Mouse (Mus musculus) induced T-regulatory cell, adult 2 months (primary cell): ENCODE measurements at regions not wholly inside any gene's neighbourhood (a gene's known extent, or its start where the extent isn't known, plus 50 kb on each side); places are given as distances from the start of the nearest gene placed in this dataset.

Experiments
- DNase-seq: peaks from one replicate; pipeline ENCODE4 v3.0.0-alpha.2; 2012; ENCODE audit warnings: low read depth

DNA sequence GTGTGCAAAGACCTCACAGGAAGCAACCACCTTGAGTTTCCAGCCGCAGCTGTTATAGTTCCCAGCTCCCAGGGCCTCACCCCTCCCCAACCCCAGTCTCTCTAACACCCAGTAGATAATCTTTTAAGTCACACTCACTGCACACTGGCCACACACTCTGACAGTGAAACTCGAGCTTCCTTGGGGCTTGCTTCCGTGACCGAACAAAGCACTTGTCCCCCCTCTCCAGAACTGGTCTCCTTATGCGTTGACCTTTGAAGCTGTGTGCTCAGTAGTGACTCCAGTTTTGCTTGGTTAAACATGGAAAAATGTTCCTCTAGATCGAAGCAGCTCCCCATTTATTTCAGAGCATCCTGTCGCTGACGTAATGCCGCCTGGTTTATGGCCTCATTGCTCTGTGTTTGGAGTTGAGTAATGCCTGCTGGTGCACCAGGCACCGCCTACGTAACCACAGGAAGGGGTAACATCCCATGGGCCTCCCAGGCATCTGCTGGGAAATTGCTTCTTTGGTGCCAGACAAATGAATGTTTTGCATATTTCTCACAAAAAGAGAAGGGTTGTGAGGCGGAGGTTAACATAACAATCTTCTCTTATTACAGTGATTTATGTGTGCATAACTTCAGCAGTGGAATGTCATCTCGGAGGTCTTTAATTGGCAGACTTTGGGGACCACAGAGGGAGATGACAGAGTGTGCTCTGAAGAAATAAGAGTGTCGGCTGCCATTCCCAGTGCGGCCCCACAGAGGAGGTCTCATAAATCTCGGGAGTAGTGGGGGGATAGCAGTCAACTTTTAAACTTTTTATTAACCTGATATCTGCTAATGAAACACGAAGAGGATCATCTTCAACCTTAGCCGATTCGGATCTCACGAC is 292.7 kb upstream of the Zfp507 start:
- DNase-seq: no peak

DNA sequence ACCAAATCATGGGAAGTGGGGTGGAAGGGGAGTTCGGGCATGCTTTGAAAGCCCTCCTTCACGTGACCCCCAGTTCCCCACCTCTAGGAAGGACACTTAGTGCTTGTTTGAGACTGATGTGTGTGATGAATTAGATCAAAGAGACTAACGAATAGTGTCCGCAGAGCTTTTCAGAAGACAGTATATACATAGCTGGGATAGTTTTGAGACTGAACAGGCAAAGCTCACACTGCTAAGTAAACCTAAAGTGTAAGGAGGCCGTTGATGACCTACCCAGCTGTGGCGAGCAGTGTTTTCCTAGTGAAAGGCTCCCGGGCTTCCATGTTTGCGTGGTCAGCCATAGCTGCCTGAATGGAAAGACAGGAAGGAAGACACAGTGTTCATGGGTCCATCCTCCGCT is 288.3 kb upstream of the Zfp507 start:
- DNase-seq: no peak

DNA sequence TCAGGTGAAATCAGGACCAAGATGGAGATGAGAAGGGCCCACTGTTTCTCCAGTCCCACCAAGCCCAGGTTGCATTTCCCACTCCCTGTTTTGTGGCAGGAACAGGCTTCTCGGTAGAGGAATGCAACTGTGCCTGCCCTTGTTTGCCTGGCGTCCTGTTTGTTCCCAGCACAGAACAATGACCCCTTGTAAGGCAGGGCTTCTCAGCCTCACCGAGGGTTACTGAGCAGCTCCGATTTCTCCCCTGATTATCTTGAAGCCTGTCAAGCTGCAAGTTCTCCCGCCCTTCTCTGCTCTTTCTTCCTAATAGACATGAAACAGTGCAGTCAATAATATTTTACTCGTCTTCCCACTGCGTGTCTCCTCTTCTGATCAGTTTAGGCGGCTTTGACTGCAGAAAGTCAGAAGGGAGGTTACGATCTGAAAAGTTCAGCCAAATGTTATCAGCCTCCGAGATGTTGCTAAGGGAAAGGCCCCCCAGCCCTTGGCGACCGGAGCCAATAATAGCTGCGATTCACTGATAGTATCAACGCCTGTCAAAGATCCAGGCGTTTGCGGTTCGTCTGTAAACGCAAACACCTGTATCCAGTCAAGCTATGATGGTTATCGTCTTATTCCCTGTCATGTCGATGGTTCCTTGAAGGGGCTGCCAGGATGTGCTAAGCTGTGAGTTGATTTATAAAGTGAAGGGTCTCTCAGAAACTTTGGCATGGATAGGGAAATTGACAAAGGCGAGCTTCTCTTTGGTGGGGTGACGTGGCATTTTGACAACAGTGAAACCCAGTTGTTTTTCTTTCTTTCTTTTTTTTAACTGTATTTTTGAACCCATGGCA is 287.7 kb upstream of the Zfp507 start:
- no peak for DNase-seq

DNA sequence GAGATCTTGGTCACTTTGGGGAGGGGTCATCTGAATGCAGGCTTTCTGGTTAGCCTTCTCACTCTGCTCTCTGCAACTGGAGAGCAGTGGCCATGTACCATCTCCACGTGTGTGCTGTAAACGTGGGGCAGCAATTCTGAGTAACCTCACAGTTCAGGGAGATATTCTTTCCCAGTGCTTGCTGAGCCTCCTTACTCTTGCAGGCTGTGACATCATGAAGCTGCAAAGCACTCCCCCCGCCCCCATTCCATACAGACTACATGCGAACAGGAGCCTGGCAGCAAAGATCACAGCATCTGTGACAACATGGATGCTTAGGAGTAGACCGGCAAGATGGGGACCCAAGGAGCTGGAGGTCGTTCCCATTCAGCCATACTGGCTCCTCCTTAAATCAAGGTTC is 284.8 kb upstream of the Zfp507 start:
- DNase-seq: no peak

DNA sequence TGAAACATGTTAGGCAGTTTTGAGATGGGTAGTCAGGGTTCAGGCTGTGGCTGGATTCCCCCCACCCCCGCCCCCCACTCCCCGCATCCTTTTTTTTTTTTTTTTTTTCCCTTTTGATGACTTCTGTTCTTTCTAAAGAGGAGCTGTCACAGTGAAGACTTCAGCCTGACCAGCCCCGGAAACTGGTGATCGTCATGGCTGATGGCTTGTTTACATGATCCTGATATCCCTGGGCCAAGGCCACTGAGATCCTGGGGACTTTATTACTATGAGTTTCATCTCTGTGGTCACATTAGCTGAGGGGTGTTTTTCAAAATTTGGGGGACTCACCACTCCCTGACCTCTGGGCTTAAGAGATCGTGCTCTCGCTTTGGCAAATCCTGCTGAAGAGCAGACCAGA is 275.9 kb upstream of the Zfp507 start:
- DNase-seq: no peak

DNA sequence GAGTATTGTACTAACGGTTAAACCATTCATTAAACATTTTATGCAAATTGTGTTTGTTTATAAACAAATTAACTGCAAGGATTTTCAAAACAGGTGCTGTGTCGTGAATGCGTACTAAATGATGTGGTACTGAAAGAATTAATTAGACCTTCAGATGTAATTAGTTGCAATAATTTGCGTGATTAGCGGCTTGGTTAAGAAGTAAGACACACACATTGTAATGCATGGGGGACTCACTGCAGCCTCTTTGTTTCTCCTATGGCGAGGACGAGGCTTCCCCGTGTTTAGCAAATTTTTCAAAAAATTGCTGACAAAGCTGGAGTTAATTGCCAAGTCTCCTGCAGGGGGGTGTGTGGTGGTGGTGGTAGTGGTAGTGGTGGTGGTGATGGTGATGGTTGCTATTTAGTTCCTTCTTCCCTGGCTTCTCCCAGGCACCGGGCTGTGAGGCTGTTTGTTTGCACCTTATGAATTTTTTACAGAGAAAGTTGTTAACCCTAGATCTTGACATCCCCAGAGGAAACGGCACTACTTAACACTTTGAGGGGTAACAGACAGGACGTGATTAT is 275.4 kb upstream of the Zfp507 start:
- DNase-seq: no peak

DNA sequence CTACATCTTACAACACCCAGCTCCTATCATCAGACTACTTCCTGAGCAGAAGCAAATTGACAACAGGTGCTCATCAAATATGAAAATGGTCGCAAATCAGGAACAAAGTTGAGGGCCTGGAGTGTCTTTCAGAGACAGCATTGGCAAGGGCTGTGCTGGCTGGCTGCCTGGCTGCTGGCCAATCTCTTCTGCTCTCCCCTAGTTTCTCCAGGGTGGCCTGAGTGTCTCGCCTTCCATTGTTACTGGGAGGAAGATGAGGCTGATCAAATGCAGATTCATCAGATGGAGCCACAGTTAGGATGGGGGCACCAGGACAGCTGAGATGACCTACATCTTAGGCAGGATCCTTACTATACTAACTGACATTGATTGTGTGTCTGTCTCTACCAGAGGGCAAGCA is 274.5 kb upstream of the Zfp507 start:
- no peak for DNase-seq

DNA sequence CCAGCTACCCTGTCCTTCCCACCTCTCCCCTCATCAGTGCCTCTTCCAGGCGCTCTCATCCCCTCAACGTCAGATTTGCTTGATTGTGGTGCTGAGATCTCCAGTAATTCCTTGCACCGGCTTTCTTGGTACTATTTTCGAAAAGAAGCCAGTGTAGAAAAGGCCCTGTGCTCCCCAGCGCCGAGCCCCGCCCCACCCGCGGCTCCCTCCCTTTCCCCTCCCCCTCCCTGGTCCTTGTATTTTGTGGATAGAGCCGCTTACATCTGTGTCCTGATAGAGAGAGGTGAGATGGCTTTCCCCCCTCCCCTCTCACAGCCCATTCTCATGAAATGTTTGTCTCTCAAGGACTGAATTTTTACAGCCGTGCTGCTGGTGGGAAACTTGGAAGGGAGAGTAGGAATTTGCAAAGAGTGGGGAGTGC is 273.2 kb upstream of the Zfp507 start:
- no peak for DNase-seq

DNA sequence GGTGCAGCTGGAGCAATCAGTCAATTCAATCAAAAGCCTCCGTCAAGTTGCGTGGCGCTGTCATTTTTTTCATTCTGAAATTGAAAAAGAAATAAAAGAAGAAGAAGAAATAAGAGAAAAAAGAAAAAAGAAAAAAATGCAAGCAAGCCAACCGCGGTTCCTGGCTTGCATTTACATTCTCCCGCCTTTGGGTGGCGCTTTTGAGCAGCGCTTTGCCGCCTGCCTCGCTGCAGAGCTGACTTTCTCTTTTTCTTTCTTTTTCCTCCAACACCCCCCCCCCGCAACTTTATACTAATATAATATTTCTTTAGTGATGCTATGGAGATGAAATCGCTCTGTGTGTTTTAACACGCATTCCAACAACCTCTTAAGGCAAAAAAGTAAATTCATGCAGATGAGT is 269.0 kb upstream of the Zfp507 start:
- DNase-seq: no peak

DNA sequence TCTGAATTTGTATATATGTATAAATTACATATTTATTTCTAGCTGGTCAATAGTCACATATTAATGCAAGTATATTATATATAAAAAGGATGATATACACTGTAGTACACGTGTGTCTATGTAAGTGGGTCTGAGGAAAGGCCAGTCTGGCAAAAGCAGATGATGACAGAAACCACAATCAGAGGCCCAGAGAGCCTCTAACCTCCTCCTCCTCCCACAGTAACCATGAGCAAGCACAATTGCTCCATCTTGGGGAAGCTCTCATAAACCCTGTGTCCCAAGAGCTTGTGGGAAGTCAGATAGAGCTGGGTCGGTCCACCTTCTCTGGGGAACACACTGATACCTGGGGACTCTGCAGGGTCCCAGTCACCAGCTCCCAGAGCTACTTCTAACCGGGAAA is 263.9 kb upstream of the Zfp507 start:
- no peak for DNase-seq

DNA sequence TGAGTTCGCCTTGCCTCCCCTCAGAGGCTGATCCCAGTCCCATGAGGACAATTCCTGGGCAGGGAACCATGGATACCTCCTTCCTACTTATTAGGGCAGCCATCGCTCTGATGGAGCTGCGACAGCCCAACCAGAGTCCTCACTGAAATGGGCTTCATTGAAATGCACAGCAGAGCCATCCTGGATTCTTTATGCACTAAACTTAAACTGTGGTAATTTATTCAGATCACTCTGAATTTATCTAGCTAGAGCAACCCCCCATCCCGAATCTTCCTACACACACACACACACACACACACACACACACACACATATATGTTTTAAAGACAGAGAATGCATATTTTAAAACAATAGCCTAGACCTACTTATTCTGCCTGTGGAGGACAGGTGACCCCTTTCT is 258.9 kb upstream of the Zfp507 start:
- DNase-seq: no peak

DNA sequence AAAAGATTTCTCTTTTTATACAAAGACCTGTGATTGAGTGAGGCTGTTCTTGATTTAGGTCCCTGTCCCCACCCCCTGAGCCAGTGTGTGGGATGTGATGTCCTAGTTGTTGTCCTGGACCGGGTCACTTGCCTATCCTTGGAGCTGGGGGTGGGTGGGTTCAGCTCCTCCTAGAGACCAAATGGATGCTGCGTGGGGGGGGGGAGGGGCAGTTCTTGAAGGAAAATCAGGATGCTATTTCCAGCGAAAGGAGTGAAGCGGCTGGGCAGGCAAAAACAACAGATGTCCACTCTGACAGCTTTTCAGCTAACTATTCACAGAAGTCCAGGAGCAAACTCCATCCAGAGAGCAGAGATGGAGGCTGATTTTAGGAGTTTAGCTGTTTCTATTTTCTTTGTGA is 257.6 kb upstream of the Zfp507 start:
- no peak for DNase-seq

DNA sequence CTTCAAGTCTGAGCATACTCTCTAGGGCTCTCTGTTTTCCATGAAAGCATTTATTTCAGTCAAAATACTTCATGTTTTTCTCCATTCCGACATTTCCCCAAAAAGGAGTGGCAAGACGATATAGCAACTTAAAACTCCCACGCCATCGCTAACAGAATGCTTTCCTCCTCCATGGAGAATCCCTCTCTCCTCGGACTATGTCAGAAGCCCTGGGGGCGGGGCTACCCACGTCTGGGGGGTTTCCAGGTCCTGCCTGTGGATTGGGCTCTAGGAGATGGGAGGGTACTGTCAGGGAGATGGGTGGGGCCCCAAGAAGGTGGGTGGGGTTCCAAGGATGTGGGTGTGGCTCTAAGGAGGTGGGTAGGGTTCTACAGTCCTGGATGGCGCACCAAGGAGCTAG is 243.2 kb upstream of the Zfp507 start:
- DNase-seq: no peak

DNA sequence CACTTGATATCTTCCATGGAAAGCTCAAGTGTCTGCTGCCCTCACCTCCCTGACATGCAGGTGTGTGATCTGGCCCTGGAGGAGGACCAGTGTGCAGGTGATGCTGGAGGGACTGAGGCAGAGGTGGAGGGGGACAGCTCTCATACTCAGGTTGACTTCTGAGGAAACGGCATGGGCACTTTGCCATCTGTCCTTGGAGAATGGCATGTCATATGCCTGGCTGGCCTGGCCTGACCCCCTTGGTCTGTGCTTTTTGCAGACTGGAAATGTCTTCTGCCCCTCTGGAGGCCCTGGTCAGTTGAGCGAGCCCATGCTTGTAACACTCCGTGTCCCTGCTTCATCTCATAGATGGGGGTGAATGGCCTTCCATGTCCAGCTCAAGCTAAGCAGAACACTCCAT is 229.1 kb upstream of the Zfp507 start:
- no peak for DNase-seq

DNA sequence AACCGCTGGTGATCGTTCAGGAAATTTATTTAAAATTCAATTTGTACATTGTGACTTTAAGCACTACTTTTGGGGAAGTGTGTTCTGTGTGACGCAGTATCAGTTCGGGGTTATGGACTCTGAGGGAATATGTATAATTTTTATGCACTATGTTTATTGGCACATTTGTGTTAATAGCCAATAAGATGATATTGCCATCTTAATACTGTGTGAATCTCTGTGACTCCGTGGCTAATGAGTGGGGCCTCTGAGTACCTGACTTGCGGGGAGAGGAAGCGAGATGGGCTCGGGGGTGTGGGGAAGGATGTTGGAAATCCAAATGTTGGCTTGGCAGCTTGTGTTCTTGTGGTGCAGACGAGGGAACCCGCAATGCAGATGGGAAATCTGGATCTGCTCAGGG is 220.2 kb upstream of the Zfp507 start:
- no peak for DNase-seq

DNA sequence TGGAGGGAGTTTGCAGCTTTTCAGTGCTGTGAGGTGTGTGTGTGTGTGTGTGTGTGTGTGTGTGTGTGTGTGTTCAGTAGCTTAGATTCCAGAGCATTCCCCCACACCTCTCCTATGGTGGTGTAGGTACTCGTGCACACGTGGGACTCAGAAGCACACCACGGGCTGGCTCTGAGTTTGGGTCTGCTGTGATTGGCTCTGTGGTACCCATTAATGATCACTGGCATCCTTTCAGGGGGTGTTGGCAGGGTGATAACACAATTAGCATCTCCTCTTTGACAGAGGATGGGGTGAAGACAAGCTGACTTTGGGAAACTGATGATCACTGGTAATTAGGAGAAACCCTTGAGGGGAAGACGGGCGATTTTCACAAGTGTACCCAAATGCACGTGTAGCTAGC is 219.7 kb upstream of the Zfp507 start:
- DNase-seq: no peak

DNA sequence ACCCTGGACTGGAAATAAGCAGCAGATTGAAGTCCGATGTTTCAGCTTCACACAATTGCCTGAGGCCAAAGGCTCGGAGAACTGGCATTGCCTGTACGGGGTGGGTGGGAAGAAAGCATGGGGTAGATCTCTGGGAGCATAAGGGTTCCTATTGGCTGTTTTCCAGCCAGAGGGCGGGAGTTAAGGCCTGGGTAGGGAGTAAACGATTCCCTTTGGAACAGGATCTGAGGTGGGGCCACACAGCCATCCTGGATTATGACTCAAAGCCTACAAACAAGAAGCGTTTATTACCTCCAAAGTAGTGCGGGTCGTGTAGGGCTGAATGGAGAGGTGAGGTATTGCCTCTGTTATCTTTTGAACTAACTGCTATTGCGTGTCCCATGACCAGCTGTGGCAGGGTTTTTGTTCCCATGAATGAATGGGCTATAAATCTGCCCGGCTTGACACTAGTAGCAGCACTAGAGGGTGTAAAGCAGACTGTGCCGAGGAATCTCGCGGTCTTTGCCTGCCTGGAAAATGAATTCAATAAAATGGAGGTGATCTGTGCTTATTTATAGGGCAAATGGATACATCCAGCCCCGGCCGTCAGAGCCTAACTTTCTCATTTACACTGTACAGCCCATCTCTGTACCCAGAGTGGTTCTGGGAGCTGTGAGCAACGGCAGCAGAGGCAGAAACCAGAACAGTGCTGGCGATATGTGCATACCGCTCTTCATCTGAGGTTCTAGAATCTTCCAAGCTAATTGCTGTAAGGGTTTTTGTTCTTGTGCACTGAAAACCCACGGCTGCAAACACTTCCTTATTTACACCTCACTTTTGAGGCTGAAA is 214.3 kb upstream of the Zfp507 start:
- no peak for DNase-seq

DNA sequence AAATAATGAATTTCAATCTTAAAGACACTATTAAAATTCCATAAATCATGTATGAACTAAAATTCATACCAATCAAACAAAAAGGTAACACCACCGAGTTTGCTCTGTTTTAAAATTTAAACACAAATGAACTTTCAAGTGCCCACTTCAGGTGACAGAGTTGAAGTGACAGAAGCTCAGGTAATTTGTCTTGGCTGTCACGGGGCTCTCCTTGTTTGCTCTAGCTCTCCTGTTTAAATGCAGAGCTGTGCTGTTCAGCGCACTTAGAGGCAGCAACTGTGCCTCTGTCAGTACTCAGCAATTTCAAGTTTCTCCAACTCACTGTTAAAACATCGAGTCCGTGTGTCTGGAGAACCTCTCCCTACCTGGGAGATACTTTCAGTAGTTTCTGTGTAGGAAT is 193.8 kb upstream of the Zfp507 start:
- no peak for DNase-seq

DNA sequence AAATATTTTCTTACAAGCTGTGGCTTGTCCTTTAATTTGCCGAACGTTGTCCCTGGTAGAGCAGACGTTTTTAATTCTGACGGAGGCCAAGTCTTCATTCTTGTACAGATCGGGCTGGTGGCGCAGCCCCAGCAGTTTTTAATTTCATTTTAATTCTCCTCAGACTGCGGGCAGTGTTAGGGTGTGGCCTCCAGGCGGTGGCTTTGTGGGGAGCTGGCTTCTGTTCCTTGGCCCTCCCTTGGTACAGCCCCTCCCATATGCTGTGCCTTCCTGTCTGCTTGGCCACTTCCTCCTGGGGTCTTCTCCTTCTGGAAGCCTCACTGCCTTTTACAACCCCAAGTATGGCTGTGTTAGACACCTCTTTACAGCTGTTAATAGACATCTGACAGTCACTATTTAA is 189.7 kb upstream of the Zfp507 start:
- DNase-seq: peak; percentile 5

DNA sequence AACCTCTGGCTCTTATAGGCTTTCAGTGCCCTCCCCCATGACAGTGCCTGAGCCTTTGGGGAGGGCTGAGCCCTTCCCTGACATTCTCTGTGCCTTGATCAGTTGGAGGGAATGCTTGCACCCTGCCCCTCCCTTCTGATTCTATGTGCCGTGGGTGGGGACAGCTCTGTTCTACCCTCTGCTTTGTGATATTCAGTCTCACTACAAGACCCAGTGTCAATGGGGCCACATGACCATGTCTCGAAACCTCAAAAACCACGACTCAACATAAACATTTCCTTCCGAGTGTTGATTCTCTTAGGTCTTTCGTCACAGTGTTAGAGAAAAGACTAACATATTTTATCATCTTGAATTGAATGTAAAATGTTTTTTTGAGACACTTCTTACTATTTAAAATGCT is 188.3 kb upstream of the Zfp507 start:
- peak; percentile 48 for DNase-seq

DNA sequence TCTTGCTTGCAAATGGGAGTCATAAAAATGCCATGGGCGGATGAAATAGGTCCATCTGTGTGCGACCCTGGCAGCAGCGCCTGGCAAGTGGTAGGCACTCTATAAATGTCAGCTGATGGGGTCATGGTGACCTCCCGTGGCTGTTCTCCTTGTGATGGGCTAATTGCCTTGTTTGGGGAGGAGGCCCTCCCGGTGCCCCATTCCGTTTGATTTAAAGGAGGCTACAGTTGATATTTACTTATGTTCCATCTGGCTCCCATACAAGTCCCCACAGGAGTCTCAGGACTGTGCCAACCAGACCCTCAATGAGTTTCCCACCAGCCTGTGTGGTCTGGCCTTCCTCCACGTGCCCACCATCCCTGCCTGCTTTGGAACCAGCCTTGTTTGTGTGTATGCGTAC is 186.7 kb upstream of the Zfp507 start:
- no peak for DNase-seq

DNA sequence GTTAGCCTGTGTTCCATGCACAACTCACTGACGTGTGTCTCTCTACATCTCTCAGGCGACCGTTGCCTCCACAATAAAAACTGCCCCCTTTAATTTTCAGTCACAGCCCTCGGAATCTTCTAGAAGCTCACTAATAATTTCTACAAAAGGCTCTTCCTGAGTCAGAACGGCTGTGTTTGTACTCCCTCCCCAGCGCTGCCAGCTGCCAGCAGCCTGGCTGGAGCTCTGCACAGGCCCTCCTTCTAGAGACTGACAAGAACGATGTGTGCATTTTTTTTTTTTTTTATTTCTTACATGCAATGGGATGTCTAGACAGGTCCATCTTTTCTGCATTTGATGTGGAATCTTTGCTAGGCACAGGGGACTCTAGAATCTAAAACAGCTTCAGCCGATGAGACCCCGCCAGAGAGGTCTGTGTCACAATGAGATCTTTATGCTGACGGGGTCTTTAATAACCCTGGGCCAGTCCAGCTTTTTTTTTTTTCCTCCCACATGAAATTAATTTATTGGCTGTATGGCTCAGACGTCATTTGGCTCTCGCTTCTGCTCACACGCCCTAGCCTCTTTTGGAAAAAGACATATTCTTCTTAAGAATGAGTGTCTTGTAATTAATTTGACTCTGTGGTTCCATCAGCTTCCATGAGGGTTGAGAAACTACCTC is 185.8 kb upstream of the Zfp507 start:
- DNase-seq: no peak
